Mouse (Mus musculus) v-Abl transformed pro-B cells (cell line): ENCODE data around the gene Filip1.
"Not testable (repeated sequence)": the region's sequence is repeated elsewhere in the genome, so short reads cannot be mapped to it uniquely, and the experiment has no call there.

Source experiments
- in situ Hi-C, 2 experiments: fragments of 400-800 bp; cut with MboI; formaldehyde crosslinking; loops; one replicate each; pipeline ENCODE4 v1.15.1; 2025; ENCODE audit not compliant: unreplicated experiment in 2 of 2

Filip1 gene

DNA sequence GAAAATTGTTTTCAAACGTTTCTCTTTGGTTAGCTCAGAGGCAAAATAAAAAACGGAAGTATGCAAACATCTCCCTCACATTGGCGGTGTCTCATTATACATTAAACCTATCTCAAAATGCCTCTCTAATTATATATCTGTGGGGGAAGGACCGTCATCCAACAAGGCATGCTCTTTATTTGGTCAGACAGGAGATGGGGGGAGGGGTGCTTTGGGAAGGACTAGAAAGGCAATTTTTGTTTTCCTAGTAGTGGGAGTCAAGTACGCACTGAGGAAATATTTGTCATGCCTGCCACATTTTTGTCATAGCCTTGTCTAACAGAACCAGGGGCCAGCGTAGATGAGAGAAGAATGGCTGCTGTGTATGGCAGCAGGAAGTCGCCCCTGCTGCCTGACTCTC, at the start of gene Filip1:
Gene Filip1 (minus strand): TSS at position 101 of the 400 bp plus-strand sequence.
- in situ Hi-C loops: loop anchor here (25.0 kb wide), 3 partner anchors 950 to 1675 kb away; partner anchors contain the start of gene Omt2b (in 1 of the 2)

DNA sequence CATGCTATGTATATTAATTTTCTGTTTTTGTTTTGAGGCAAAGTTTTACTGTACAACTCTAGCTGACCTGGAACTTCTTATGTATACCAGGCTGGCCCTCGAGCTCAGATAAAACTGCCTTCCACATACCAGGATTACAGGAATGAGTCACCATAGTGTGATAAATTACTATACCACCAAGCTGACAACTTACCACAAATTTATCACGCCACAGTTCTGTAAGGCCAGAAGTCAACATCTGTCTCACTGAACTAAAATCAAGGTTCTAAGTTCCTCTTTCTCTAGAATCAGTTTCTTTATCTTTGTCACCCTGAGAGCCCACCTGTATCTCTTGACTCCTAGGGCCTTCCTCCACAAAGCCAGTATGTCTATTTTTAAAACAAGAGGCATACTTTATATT, 45.0 kb upstream of the Filip1 start:
- in situ Hi-C loops: no loop called here

DNA sequence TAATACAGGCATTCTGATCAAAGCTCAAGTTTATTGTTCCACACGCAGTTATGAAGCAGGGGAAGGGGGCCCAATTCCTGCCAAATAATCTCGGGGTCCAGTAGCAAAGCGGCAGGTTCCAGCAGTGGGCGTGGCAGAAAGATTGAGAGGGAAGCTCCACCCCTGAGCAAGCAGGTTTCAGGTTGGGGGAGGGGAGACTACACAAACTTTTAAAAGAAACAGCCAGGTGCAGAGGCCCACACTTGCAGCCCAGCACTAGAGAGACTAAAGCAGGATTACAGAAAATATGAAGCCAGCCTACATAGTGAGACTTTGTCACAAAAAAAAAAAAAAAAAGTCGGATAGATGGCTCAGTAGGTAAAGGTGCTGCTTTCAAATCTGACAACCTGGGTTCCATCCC, 40.3 kb upstream of the Filip1 start:
- in situ Hi-C loops: no loop called here

GRCm38 (mm10) chr9:80049271-80049670, 36.6 kb upstream of the Filip1 start:
- in situ Hi-C loops: not testable (repeated sequence)

DNA sequence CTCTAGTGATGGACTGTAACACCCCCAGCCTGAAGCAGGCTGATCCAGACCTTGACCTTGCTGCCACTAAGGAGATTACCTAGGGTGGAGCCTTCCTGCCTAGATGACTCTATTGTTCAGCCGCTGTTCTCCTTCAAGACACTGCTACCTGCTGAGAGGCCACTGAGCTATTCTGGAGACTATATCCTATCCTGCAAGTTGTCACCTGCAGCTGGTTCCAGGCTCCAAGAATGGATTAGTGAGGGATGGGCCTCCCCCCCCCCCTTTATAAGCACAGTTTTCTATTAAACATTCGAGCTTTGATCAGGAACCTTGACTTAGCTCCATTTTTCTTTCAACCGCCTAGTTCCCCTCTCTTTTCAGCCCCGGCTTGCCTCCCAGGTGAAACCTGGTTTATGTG, 31.6 kb upstream of the Filip1 start:
- in situ Hi-C loops: not testable (repeated sequence)

- in situ Hi-C loops: no loop called here
These were observed 26.7 kb upstream of the Filip1 start for GRCm38 (mm10) chr9:80039296-80039815.

- in situ Hi-C loops: no loop called here
These were observed 25.3 kb upstream of the Filip1 start for GRCm38 (mm10) chr9:80037997-80038383.

DNA sequence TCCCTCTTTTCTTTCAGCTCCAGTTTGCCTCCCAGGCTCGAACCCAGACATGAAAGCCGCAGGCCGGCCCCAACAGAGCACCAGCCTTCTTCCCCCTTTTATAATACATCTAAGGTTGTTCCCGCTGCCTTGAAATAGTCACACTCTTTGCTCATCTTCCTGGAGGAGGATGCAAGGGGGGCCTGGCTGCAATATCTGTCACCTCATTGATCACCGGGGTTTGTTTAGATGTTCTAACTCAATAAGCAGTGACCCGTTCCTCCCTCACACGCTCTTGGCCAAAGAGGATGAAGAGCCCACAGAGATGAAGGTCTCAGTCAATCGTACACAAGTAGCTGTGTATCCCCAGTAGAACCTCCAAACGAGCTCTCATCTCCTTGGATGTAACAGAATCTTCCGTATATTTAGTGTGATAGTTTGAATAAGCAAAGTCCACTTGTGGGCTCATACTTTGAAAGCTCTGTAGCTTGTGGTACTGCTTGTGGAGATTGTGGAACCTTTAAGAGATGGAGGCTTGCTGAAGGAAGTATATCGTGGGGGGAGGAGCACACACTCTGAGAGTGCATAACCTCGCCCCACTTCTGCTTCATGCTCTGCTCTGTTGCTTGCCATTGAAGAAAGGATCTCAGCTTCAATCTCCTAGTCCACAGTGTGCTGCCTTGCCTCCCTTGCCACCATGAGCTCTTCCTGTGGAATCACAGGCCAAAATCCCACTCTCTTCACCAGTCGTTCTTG, 24.8 kb upstream of the Filip1 start:
- in situ Hi-C loops: no loop called here

- in situ Hi-C loops: loop anchor here (10.0 kb wide), 2 partner anchors 1252 to 1262 kb away; no protein-coding TSS in a partner anchor
These were observed 13.9 kb upstream of the Filip1 start for GRCm38 (mm10) chr9:80026581-80027021.

GRCm38 (mm10) chr9:80026017-80026416, 13.4 kb upstream of the Filip1 start:
- in situ Hi-C loops: loop anchor here (10.0 kb wide), 2 partner anchors 1251 to 1261 kb away; no protein-coding TSS in a partner anchor

- in situ Hi-C loops: loop anchor here (10.0 kb wide), 2 partner anchors 1251 to 1261 kb away; no protein-coding TSS in a partner anchor
These were observed 12.7 kb upstream of the Filip1 start for GRCm38 (mm10) chr9:80025347-80025746.

- in situ Hi-C loops: loop anchor here (10.0 to 25.0 kb wide), 5 partner anchors 961 to 1686 kb away; partner anchors contain the start of gene Omt2b (in 1 of the 2)
These were observed 10.2 kb upstream of the Filip1 start for GRCm38 (mm10) chr9:80022821-80023220.

DNA sequence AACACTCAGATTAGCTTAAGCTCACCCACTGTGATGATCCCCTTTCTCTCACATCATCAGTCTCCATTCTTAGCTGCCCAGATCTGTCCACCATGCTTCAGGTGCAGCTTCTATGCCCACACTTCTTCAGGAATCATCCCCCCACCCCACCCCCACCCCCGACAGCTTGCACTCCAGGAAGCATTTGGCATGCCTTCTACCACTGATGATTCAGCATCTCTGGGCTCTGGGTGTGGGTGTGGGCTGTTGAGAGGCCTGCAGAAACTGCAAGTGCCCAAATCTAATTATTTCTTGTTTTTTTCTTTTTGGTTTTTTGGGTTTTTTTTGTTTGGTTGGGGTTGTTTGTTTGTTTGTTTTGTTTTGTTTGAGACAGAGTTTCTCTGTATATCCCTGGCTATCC, 9.0 kb upstream of the Filip1 start:
- in situ Hi-C loops: loop anchor here (10.0 to 25.0 kb wide), 5 partner anchors 959 to 1684 kb away; partner anchors contain the start of gene Omt2b (in 1 of the 2)

DNA sequence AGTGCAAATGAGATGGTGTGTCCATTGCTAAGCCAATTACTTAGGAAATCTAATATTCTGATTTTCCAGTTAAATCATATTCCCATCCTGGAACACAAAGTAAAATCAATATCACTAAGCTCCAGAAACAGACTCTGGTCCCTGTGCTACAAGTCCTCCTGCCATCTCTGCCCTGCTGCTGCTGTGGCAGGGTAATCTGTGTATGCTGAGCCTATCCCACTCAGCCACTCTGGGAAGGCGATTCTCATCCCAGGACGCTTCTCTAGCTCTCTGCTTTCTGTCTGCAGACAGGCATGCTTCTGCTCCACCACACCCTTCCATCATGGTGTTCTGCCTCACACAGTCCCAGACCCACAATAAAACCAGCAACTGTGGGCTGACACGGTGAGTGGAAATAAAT, 7.8 kb upstream of the Filip1 start:
- in situ Hi-C loops: loop anchor here (10.0 to 25.0 kb wide), 5 partner anchors 958 to 1683 kb away; partner anchors contain the start of gene Omt2b (in 1 of the 2)

GRCm38 (mm10) chr9:80012016-80012415, 635 bp downstream of the Filip1 start:
- in situ Hi-C loops: loop anchor here (25.0 kb wide), 3 partner anchors 950 to 1675 kb away; partner anchors contain the start of gene Omt2b (in 1 of the 2)

- in situ Hi-C loops: loop anchor here (5.0 to 25.0 kb wide), 7 partner anchors 115 to 1665 kb away; partner anchors contain the start of gene Omt2b (in 1 of the 2)
These were observed 10.1 kb downstream of the Filip1 start for GRCm38 (mm10) chr9:80002394-80003188.

DNA sequence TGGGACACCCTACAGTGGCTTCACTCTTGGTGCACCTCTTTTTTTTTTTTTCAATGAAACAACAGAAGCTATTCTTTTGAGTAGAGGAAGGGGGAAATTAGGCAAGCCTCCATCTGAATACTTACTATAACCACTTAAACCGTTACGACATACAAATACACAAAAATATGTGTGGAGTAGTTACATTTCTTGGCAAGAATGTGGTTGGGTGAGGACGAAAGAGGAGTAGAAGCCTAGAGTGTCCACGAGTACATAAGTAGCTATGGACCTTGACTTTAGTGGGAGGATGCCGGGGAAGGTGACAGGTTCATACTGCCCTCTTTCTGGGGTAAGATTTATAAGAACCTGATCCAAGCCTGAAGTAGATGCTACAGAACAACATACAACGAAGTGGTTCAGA, 15.4 kb downstream of the Filip1 start:
- in situ Hi-C loops: no loop called here

GRCm38 (mm10) chr9:79994296-79994695, 18.4 kb downstream of the Filip1 start:
- in situ Hi-C loops: no loop called here

GRCm38 (mm10) chr9:79993066-79993465, 19.6 kb downstream of the Filip1 start:
- in situ Hi-C loops: no loop called here

DNA sequence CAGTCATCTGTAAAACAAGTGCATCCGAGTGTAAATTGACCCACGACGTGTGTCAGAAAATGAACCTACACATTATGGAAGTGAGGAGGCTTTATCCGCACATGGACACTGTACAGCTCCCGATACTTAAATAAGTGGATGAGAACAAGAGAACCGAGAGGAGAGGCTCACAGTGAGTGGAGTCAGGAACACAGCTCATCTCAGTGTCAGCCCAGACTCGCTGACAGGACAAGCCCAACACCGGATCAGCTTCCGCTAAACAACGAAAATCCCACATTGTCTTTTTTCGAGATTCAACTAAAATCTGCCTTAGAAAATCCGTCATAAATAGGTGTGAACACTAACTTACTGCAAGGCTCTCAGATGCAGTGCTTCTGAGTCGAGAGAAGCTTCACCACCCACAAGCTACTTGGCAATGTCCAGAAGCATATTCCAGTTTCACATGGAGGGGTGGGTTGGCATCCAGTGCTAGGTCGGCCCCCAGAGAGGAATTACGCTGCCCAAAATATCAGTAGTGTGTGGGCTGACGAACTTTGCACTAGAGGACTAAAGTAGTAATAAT, 22.1 kb downstream of the Filip1 start:
- in situ Hi-C loops: no loop called here
